Mouse (Mus musculus) gastrocnemius, postnatal 10 days (tissue): ENCODE results near the gene Rmdn3. TPM values are rescaled to one million over a fixed set of nuclear protein-coding genes. Genes with fewer than 3 reads are reported as not detected.

Experiments
- DNase-seq: peaks from one replicate; pipeline ENCODE4 v3.0.0; 2021; ENCODE audit warnings: mixed read lengths
- total RNA-seq, 2 experiments: library from RNA; stranded (reverse); gene quantifications; 2 replicates each; pipeline ENCODE4 v1.2.3; 2021

Gene Rmdn3
- total RNA-seq, 2 experiments from 2014 or later = 6.8 to 8.9 TPM

GRCm38 (mm10) chr2:119106583-119106982, 50.3 kb downstream of the Rmdn3 start:
- no peak for DNase-seq

- no peak for DNase-seq
Observed at GRCm38 (mm10) chr2:119101552-119101951, 55.3 kb downstream of the Rmdn3 start.

Other genes with a start within 250 kb of the Rmdn3 start
- 10 to 100 TPM in 1 of 2 experiments, 1 to 10 TPM in 1; 9.8 to 11.3 TPM for gene Chst14, start 230.5 kb downstream of the Rmdn3 start, total RNA-seq
- 1 to 10 TPM; 7.4 to 8.2 TPM for gene Ccdc32, start 127.6 kb downstream of the Rmdn3 start, total RNA-seq
- 1 to 10 TPM; 3.8 to 4.3 TPM for gene Rpusd2, start 122.2 kb downstream of the Rmdn3 start, total RNA-seq
- 1 to 10 TPM; 4.9 to 7.7 TPM for gene Knl1, start 109.9 kb downstream of the Rmdn3 start, total RNA-seq
- 1 to 10 TPM; 3.7 to 4.0 TPM for gene Rad51, start 44.2 kb downstream of the Rmdn3 start, total RNA-seq
- gene Gchfr, start 10.7 kb upstream of the Rmdn3 start, total RNA-seq = under 1 TPM in 1 of 2 experiments, not detected in 1; 0.72 TPM
- under 1 TPM in 1 of 2 experiments, not detected in 1; 0.16 TPM for gene Gm14137, start 17.5 kb upstream of the Rmdn3 start, total RNA-seq
- 10 to 100 TPM; 13.6 to 21.8 TPM for gene Zfyve19, start 51.6 kb upstream of the Rmdn3 start, total RNA-seq
- 10 to 100 TPM; 11.8 to 11.9 TPM for gene Dnajc17, start 51.8 kb upstream of the Rmdn3 start, total RNA-seq
- gene Ppp1r14d, start 72.9 kb upstream of the Rmdn3 start, total RNA-seq = not detected
- under 1 TPM; 0.18 to 0.49 TPM for gene Spint1, start 80.3 kb upstream of the Rmdn3 start, total RNA-seq
- gene Rhov, start 114.2 kb upstream of the Rmdn3 start, total RNA-seq = not detected
- gene Vps18, start 131.7 kb upstream of the Rmdn3 start, total RNA-seq = 1 to 10 TPM; 9.7 to 9.9 TPM
- 10 to 100 TPM; 12.6 to 12.9 TPM for gene Dll4, start 168.8 kb upstream of the Rmdn3 start, total RNA-seq
- 10 to 100 TPM in 1 of 2 experiments, 1 to 10 TPM in 1; 7.0 to 18.8 TPM for gene Chac1, start 194.2 kb upstream of the Rmdn3 start, total RNA-seq